Mouse (Mus musculus) lung, postnatal 36 days (tissue): Measurements from ENCODE around the gene Fam198a.

Experiments used
- DNase-seq: peaks from one replicate; pipeline ENCODE4 v3.0.0; 2022; ENCODE audit warnings: mixed read lengths

Fam198a gene

GRCm38 (mm10) chr9:121950418-121951113 lies at the start of gene Fam198a:
Gene Fam198a (plus strand): TSS chr9:121950988.
- peak; percentile 74 for DNase-seq

DNA sequence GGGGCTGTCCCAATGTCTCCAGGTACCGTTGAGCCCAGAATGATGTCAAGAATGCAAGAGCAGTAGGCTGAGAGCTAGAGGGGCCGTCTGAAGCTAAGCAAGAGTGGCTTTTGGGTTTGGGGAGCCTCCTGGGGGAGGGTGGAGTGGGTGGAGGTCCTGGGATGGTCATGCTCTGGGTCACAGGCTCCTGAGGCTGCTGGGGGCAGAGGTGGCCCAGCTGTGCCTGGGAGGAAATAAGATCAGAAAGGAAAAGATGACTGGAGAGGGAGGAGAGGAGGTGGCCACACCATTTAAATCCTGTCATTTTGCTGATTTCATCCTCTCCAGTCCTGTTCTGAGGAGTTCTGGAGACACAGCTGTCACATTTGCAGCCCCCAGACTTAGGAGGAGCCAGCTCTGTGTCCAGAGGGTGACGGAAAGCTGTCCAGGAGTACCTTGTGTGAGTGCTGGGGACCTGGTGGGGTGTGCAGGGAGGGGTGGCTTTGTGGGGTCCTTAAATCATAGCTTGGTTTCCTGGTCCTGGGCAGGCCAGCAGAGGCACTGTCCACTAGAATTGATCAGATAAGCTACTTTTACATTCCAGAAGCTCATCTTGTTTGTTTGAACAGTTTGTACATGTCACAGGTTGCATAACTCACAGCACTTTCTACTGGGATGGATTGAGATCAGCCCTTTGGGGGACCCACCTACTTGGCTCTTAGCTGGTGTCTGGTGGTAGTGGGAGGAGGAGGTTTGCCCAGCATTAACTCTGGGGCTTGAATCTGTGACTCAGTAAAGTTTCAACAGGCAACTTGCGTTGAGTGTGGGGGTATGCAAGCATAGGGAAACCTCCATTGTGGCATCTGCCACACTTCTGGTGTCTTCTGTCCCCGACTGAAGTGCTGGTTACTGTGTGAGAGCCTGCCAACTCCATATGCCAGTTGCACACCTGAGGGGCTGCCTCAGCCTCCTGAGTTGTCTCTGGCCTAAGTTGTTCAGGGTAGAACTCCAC lies 48.8 kb upstream of the Fam198a start:
- DNase-seq, result no peak

DNA sequence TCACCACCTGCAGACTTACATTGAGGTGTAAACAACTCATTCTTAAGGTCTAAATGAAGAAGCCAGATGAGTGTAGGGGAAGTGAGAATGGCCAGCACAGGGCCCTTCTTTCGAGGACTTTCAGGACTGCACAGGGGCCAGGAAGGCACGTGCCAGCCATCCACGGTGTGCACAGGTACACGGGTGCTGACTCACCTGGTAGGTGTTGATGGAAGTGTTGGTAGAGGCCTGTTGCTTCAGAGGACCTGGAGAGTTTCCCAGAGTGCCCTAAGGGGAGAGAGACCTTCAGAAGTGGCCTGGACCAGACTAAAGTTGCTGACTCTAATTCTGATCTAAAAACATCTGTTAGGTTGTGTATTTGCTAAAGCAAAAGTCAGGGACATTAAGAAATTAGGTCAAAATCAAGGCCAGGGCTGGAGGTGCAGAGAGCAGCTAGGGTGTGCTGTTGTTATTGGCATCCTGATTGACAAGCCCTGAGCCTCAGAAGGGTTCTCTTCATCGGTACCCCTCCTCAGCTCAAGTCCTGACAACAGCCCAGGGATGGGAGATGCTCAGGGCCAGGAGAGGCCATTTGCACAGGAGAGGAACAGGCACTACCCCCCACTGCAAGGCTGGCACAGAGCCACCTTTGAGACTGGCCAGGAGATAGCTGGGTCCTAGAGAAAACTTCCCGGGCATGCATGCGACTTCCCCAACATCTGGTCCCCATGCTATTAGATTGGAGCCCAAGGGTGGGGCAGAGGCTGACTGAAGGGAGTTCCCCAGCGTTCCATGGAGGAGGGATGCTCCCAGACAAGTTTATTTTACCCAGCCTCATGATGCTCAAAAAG lies 47.1 kb upstream of the Fam198a start:
- DNase-seq, result no peak

DNA sequence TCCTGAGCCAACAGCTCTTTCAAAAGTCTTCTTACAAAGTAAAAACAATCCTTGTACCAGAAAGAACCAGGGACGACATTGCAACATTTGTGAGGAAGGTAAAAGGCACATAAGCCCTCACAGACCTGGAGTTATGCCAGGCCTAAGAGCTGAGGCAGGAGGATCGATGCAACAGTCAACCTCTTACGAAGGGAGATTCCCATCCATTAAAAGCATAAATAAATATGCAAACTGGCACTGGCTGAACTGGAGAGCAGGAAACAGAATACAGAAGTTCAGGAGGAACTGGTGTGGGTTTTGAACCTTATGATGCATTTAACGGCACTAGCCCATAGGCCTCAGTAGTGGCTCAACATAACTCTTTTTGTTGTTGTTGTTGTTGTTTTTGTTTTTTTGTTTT lies 46.5 kb upstream of the Fam198a start:
- no peak for DNase-seq

DNA sequence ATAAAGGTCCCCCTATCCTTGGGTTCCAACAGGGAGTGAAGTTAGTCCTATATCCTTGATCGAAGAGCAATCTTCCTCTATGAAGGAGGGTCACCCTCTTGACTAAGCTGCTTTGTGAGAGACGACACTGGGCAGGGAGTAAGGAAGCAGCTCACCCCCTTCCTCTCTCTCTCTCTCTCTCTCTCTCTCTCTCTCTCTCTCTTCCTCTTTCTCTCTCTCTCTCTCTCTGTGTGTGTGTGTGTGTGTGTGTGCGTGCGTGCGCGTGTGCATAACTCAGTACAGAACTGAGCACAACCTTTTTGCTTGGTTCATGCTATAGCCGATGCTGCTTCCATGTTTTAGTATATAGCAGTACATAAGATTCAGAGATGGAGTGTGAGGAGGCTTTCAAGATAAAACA lies 45.8 kb upstream of the Fam198a start:
- DNase-seq, result no peak

DNA sequence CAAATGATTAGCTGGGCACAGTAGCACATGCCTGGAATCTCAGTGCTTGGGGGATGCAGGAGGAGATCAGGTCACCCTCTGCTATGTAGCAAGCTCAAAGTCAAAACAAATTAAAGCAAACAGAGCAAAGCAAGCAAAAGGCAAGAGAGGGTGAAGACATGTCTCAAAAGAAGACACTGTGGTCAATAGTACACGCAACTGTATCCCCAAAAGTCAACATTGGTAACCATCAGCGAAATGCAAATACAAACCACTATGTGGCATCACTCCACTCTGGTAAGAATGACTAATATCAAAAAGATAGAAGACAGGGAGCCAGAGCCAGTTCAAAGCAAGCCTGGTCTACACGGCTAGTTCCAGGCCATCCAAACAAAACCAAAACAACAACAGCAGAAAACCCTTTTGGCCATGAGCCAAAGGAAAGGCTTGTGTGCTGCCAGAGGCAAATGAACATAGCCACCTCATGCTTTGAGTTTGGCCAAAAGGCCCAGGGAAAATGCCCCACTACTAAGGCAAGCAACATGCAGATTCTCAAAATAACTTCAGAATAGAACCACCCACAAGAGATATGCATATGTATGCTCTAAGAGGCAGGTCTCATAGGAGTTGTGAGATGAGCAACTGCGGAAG lies 45.1 kb upstream of the Fam198a start:
- no peak for DNase-seq

GRCm38 (mm10) chr9:121906456-121906855 lies 44.3 kb upstream of the Fam198a start:
- no peak for DNase-seq

GRCm38 (mm10) chr9:121907356-121908070 lies 43.3 kb upstream of the Fam198a start:
- DNase-seq, result no peak

DNA sequence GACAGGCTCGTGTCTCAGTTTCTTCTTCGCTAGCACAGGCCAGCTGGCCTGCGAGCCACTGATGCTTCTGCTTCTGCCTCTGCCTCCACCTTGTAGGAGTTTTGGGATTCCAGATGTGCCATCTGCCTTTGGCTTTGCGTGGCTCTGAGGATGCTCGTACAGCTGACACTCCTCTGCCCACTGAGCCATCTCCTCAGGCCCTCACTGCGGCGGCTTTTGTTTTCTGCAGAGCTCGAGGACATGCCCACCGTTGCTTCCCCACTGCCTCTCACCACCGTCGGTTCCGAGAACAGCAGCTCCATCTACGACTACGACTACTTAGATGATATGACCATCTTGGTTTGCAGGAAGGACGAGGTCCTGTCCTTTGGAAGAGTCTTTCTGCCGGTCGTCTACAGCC lies 42.5 kb upstream of the Fam198a start:
- DNase-seq, result no peak

DNA sequence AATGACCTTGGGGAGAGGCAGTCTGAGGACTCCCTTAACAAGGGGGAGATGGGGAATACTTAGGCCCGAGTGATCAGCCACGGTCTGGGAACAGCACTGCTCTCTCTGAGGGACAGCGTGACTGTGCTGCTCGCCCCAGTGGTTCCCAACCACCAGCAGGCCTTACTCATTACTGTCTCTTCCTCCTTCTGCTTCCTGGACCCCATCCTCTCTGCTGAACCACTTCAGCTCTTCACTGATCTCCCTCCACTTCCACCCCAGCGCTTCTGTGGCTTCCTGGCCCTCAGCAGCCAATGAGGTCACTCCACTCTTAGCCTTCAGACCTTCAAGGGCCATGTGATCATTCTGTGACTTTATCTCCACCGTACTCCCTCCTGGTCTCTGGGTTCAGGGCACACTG lies 41.2 kb upstream of the Fam198a start:
- DNase-seq, result no peak

DNA sequence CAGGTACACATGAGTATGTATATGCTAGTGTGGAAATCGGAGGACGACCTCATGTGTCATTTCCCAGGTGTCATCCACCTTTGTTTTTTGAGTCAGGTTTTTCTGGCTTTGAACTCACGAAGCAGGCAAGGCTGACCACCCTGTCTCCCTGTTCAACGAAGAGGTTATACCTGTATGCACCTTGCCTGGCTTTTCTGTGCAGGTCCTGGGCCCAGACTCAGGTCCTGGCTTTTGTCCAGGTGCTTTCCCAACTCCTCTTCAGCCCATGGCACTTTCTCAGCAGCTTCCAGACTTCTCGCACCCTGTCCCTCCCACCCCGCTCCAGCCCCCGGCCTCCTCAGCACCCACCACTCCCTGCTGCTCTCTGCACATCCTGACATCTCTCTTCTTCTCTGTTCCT lies 39.6 kb upstream of the Fam198a start:
- DNase-seq, result no peak

DNA sequence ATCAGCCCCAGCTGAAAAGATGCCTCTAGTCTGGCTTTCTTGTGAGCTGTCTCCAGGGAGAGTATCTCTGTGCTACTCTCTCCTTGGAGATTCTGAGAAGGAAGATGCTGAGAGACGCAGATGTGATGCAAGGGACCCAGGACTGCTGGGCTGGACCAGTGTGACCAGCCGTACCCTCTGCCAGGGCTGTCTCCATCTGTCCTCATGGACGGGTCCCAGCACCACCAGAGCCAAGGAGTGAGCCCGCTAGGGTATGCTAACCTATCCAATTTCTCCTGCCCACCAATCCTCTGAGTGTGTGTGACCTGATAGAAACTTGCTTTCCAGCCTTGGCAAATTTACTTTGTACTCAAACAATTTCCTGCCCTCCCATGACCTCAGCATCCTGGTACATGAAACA lies 38.0 kb upstream of the Fam198a start:
- no peak for DNase-seq

DNA sequence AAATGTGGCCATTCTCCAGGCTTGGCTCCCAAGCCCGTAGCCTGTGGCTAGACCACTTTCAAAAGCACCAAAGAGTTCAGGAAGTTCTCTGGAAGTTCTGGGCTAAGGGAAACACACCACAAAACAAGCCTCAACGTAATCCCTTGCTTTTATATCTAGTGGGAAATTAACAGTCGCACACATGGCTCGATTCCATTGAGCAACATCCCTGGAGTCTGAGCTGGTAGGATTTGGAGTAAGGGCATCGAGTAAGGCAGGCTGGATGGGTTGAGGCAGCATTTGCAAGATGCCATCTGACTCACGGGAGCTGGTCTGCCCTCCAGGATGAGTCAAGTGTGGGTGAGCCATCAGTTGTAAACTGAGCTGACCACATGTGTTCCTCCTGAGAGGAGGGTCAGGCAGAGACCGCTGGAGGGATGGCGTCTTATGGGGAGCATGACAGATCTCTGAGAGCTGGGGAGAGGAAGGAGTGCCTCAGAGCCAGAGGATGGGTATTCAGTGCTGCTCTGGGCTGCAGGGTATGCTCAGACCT lies 36.5 kb upstream of the Fam198a start:
- DNase-seq, result no peak

DNA sequence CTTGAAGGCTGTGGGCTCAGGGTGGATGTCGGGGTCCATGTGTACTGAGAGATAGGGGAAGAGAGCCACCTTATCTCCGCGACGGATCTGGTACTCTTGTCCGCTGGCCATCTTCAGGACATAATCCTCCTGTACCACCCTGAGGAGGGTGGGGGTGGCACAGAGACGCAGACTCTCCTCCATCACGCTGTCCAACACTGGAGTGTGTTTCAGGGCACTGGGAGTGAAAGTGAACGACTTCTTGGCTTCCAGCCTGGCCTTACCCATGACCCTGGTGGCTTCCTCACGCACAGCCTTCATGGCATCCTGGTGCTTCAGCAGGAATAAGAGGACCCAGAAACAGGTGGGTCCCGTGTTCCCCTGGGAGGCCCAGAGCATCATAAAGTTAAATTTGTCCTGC lies 35.7 kb upstream of the Fam198a start:
- DNase-seq, result no peak

- no peak for DNase-seq
Observed at GRCm38 (mm10) chr9:121916102-121916501, 34.7 kb upstream of the Fam198a start, which contains the start of gene Cyp8b1. Gene Cyp8b1 (minus strand): TSS chr9:121916305.

DNA sequence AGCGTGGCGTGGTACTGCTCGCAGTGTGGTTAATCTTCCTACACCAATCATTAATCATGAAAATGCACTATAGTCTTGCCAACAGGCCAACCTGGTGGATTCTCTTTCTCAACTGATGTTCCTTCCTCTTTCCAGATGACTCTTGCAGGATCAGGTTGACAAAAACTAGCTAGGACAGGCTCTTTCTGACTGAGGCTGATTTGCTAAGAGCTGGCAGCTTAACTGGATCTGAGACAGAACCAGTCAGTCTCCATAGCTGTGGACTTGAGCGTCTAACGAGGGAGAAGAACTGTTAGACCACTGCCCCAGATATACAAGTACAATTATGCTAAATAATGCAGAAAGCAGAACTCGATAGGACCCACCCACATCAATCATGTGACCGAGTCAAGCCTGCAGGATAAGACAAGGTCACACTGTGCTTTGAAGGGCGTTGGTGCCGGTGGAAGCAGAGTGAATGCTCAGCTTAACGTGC lies 31.7 kb upstream of the Fam198a start:
- DNase-seq, result peak; percentile 46

DNA sequence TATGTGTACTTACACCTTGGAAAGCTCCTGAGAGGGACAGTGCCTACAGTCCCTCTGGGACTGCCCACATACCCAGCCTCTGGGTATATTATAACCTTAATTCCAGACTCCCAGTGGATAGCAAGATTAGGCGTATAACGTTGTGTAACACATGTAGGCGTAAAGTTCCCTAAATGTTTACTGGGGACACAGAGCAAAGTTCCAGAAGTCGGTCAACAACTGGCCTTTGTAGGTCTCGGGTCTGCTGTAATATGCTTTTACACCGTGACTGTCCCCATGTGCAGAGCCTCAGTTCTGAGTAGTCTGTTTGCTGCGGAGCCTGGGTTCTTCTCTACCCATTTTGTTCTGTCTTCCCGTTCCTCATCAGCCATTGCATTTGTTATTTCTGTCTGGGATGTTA lies 27.3 kb upstream of the Fam198a start:
- DNase-seq, result peak; percentile 21

DNA sequence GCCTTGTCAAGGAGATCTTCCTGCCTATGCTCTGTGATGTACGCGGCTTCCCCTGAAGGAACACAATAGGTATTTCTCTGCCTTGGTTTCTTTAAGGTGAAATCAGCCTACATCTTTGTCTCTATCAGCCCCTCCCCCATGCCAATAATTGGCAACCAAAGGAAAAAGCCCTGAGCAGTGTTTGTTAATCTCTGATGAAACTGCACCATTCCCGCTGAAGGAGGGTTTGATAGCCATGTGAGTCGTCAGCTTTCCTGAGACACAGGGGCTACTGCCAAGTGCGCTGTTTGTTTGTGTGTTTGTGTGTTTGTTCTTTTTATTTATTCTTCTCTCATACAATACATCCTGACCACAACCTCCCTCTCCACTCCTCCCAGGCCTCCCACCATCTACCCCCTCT lies 26.9 kb upstream of the Fam198a start:
- no peak for DNase-seq

GRCm38 (mm10) chr9:121924901-121925560 lies 25.8 kb upstream of the Fam198a start:
- DNase-seq, result no peak

DNA sequence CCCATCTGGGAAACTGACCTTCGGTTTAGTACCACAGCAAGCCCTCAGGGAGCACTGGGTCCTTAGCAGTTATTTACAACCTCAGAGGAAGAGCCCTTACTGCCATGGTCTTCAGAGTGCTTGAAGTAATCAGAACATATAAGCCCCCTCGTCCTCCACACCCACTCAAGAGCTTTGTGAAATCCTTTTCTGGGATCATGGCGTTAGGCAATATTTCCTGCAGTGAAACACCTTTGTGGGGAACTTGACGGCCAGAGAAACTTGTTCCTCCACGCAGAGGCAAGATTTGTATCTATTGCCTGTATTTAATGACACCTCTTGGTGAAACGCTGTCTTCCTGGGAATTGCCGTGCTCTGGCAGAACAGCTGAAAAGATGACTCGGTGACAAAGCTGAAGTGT lies 24.8 kb upstream of the Fam198a start:
- no peak for DNase-seq
